Mouse (Mus musculus) limb, embryonic 14.5 days (tissue): ENCODE measurements around the gene Atn1. TPM values are rescaled to one million over a fixed set of nuclear protein-coding genes. Genes with fewer than 3 reads are reported as not detected.
A peak's percentile ranks its signal among the peaks of the same experiment; 100 is the strongest.

ENCODE experiments used
- ATAC-seq: fragments of 200-750 bp; cut with Nextera tagmentation; 2 replicates; pipeline ENCODE4 v1.8.0; 2017; ENCODE audit warnings: low read depth, moderate number of reproducible peaks, moderate TSS enrichment; ENCODE audit not compliant: low FRiP score
- DNase-seq: peaks from one replicate; pipeline ENCODE4 v3.0.0-alpha.2; 2015; ENCODE audit warnings: low spot score
- H3K27ac ChIP-seq: fragments of 300-500 bp; sonication (generic); replicated peaks from 2 replicates; pipeline ENCODE4 v1.5.1; 2014; ENCODE audit warnings: low read depth, mild to moderate bottlenecking, low read length, moderate library complexity, mixed read lengths
- H3K27me3 ChIP-seq: fragments of 300-500 bp; sonication (generic); 2 replicates; pipeline ENCODE4 v1.6.1; 2014; ENCODE audit warnings: low read length, mixed read lengths; ENCODE audit not compliant: control insufficient read depth, insufficient read depth
- H3K36me3 ChIP-seq: fragments of 300-500 bp; sonication (generic); 2 replicates; pipeline ENCODE4 v1.6.1; 2014; ENCODE audit warnings: mild to moderate bottlenecking, low read length, moderate library complexity, mixed read lengths; ENCODE audit not compliant: control insufficient read depth, insufficient read depth
- H3K4me1 ChIP-seq: fragments of 300-500 bp; sonication (generic); 2 replicates; pipeline ENCODE4 v1.6.1; 2014; ENCODE audit warnings: antibody characterized with exemption, low read length, mixed read lengths; ENCODE audit not compliant: control insufficient read depth, insufficient read depth
- H3K4me2 ChIP-seq: fragments of 300-500 bp; sonication (generic); replicated peaks from 2 replicates; pipeline ENCODE4 v1.6.1; 2014; ENCODE audit warnings: low read depth, mild to moderate bottlenecking, low read length, moderate library complexity; ENCODE audit not compliant: severe bottlenecking
- H3K4me3 ChIP-seq: fragments of 300-500 bp; sonication (generic); replicated peaks from 2 replicates; pipeline ENCODE4 v1.5.1; 2014; ENCODE audit warnings: low read length
- H3K9ac ChIP-seq: fragments of 300-500 bp; sonication (generic); 2 replicates; pipeline ENCODE4 v1.6.1; 2014; ENCODE audit warnings: mild to moderate bottlenecking, low read depth, low read length, moderate library complexity; ENCODE audit not compliant: severe bottlenecking
- H3K9me3 ChIP-seq: fragments of 300-500 bp; sonication (generic); 2 replicates; pipeline ENCODE4 v1.6.1; 2016; ENCODE audit warnings: low read length; ENCODE audit not compliant: control insufficient read depth
- POLR2A ChIP-seq: fragments of 200-500 bp; IDR thresholded peaks from 2 replicates; pipeline ENCODE4 v1.8.0; 2012; ENCODE audit warnings: inconsistent platforms, mild to moderate bottlenecking, moderate library complexity, borderline replicate concordance; ENCODE audit not compliant: insufficient read depth, insufficient read length; ENCODE audit errors: extremely low read depth
- WGBS: fragments of 180-500 bp; shearing (Covaris S2); extraction: QIAGEN DNeasy Blood & Tissue Kit; methylation state at CpG from one replicate; pipeline ENCODE4 v1.1.7; 2014; 5-methylcytosine and 5-hydroxymethylcytosine counted together
- polyA plus RNA-seq, 2 experiments: library from polyadenylated mRNA; depleted of rRNA in 1 of 2; stranded (reverse) in 1 of 2; unstranded in 1 of 2; fragments of >200 nt; fragmentation: Nextera tagmentation in 1 of 2; extraction: Ambion mirVana in 1 of 2; gene quantifications; 2 replicates each; pipeline versions ENCODE4 v1.2.1 to v1.2.3; 2012 to 2014

Gene Atn1
- polyA plus RNA-seq, 2 experiments, result 14.6 to 102 TPM

- H3K36me3 ChIP-seq, result no peaks in the 10 kb centered on the region
- no peak overlapping the region for H3K9ac ChIP-seq
- ATAC-seq (no peak), DNase-seq (no peak)
- no peaks in the 10 kb centered on the region for H3K27me3 ChIP-seq
- H3K4me2 ChIP-seq, result no peak overlapping the region
- H3K9me3 ChIP-seq, result no peaks in the 10 kb centered on the region
- WGBS, result 49% methylated on average over 8 of the region's 8 CpGs
- H3K4me3 ChIP-seq, result no peak overlapping the region
- no peaks in the 10 kb centered on the region for H3K4me1 ChIP-seq
- no peak overlapping the region for H3K27ac ChIP-seq
- TF ChIP-seq POLR2A, result no peak
Observed at GRCm38 (mm10) chr6:124786756-124787420, 30.6 kb upstream of the Atn1 start.

GRCm38 (mm10) chr6:124782436-124782835, 26.1 kb upstream of the Atn1 start:
- peak; percentile 77 for DNase-seq
- peaks cover 15% of the 10 kb centered on the region for H3K4me1 ChIP-seq
- no peaks in the 10 kb centered on the region for H3K36me3 ChIP-seq
- ATAC-seq, result 0 out of 2 replicates have a peak, but pooled peaks have one; percentile 11
- no peak overlapping the region for H3K27ac ChIP-seq
- H3K9ac ChIP-seq, result no peak overlapping the region
- WGBS, result 19% methylated on average over 6 of the region's 6 CpGs
- H3K4me2 ChIP-seq, result no peak overlapping the region
- no peaks in the 10 kb centered on the region for H3K9me3 ChIP-seq
- no peak for TF ChIP-seq POLR2A
- no peaks in the 10 kb centered on the region for H3K27me3 ChIP-seq
- H3K4me3 ChIP-seq, result no peak overlapping the region

GRCm38 (mm10) chr6:124780917-124781316, 24.6 kb upstream of the Atn1 start:
- no peak for DNase-seq
- 86% methylated on average over 7 of the region's 7 CpGs for WGBS
- H3K4me1 ChIP-seq, result peaks cover 15% of the 10 kb centered on the region
- no peaks in the 10 kb centered on the region for H3K27me3 ChIP-seq
- no peaks in the 10 kb centered on the region for H3K9me3 ChIP-seq
- ATAC-seq, result no peak
- H3K27ac ChIP-seq, result no peak overlapping the region
- no peak overlapping the region for H3K4me3 ChIP-seq
- no peak for TF ChIP-seq POLR2A
- no peaks in the 10 kb centered on the region for H3K36me3 ChIP-seq
- H3K9ac ChIP-seq, result no peak overlapping the region
- H3K4me2 ChIP-seq, result no peak overlapping the region

- Histone ChIP-seq H3K36me3 (no peaks in the 10 kb centered on the region), H3K4me1 (peaks cover 15% of the 10 kb centered on the region), H3K9me3 (no peaks in the 10 kb centered on the region), H3K9ac (0 out of 2 replicates have a peak overlapping the region, but pooled peaks have one; percentile 36), H3K27ac (no peak overlapping the region), H3K4me2 (peak overlapping the region; percentile 51), H3K27me3 (no peaks in the 10 kb centered on the region), H3K4me3 (peak overlapping the region; percentile 32)
- DNase-seq (no peak), ATAC-seq (no peak)
- TF ChIP-seq POLR2A, result no peak
- WGBS, result 5% methylated on average over 10 of the region's 10 CpGs
Observed at GRCm38 (mm10) chr6:124779984-124780416, 23.7 kb upstream of the Atn1 start.

DNA sequence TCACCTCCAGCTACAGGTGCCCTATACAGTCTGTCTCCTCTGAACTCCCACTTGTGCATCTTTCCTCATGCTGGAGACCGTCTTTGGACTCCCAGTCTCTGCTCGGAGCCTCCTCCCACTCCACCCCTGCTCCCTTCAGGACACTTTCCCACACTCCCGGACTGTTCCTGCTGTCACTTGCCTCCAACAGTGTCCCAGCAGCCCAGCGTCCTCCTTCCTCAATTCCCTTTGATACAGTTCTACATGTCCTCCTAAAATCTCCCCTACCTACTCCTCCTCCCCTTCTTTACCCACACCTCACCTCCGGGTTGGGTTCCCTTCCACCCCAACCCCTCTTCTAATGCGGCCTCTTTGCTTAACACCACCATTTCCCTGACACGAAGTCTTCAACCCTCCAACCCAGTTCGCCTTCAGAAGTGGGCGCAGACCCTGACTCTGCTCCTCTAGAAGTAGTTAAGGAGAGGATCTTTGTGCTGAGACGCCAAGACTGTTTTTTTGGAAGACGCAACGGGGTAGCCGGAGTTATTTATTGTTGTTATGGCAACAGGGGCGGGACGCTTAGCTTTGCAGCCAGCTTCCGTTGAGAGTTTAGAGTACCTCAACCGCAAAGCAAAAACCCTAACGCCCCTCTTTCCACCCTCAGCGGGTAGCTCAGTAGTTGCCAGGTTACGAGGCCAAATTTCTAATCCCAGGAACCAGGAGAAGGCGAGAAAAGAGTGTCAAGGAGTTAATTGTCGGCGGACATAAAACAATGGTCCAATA, 23.1 kb upstream of the Atn1 start, which contains the start of gene Lrrc23:
Gene Lrrc23 (minus strand): TSS at position 506 of the 762 bp plus-strand sequence.
- DNase-seq, result peak; percentile 76
- peak; percentile 70; the same call in 1 of the 2 replicates for ATAC-seq
- Histone ChIP-seq H3K9me3 (no peaks in the 10 kb centered on the region), H3K9ac (0 out of 2 replicates have a peak within 1 kb of the TSS, but pooled peaks have one; percentile 36), H3K27me3 (no peaks in the 10 kb centered on the region), H3K4me2 (peak within 1 kb of the TSS; percentile 51), H3K36me3 (no peaks in the 10 kb centered on the region), H3K4me1 (peaks cover 15% of the 10 kb centered on the region), H3K27ac (no peak within 1 kb of the TSS), H3K4me3 (peak within 1 kb of the TSS; percentile 32)
- 2% methylated on average over 23 of the region's 23 CpGs for WGBS
- no peak for TF ChIP-seq POLR2A
